Mouse (Mus musculus) embryonic facial prominence, embryonic 12.5 days (tissue): ENCODE data around the gene Lmo1. TPM values are rescaled to one million over a fixed set of nuclear protein-coding genes. Genes with fewer than 3 reads are reported as not detected.
A peak's percentile ranks its signal among the peaks of the same experiment; 100 is the strongest.

ENCODE experiments used
- ATAC-seq: fragments of 200-750 bp; cut with Nextera tagmentation; 2 replicates; pipeline ENCODE4 v1.8.0; 2017; ENCODE audit not compliant: insufficient number of reproducible peaks, insufficient read depth, low FRiP score, low TSS enrichment
- H3K27ac ChIP-seq: fragments of 300-500 bp; sonication (generic); 2 replicates; pipeline ENCODE4 v1.5.1; 2016; ENCODE audit warnings: mild to moderate bottlenecking
- H3K27me3 ChIP-seq: fragments of 300-500 bp; sonication (generic); 2 replicates; pipeline ENCODE4 v1.6.1; 2016; ENCODE audit warnings: mild to moderate bottlenecking, moderate library complexity
- H3K36me3 ChIP-seq: fragments of 300-500 bp; sonication (generic); 2 replicates; pipeline ENCODE4 v1.6.1; 2016; ENCODE audit warnings: mild to moderate bottlenecking
- H3K4me1 ChIP-seq: fragments of 300-500 bp; sonication (generic); 2 replicates; pipeline ENCODE4 v1.6.1; 2016
- H3K4me2 ChIP-seq: fragments of 300-500 bp; sonication (generic); replicated peaks from 2 replicates; pipeline ENCODE4 v1.6.1; 2016; ENCODE audit warnings: mild to moderate bottlenecking, moderate library complexity
- H3K4me3 ChIP-seq: fragments of 300-500 bp; sonication (generic); 2 replicates; pipeline ENCODE4 v1.5.1; 2016; ENCODE audit warnings: mild to moderate bottlenecking
- H3K9ac ChIP-seq: fragments of 300-500 bp; sonication (generic); 2 replicates; pipeline ENCODE4 v1.6.1; 2016; ENCODE audit warnings: mild to moderate bottlenecking, moderate library complexity
- H3K9me3 ChIP-seq: fragments of 300-500 bp; sonication (generic); 2 replicates; pipeline ENCODE4 v1.6.1; 2016; ENCODE audit warnings: mild to moderate bottlenecking, moderate library complexity
- WGBS: fragments of 180-500 bp; shearing (Covaris S2); methylation state at CpG from one replicate; pipeline ENCODE4 v1.1.7; 2016; 5-methylcytosine and 5-hydroxymethylcytosine counted together
- polyA plus RNA-seq: library from polyadenylated mRNA; unstranded; fragments of >200 nt; fragmentation: Nextera tagmentation; extraction: Ambion mirVana; gene quantifications from 2 replicates; pipeline ENCODE4 v1.2.1, GENCODE M21; 2016

Gene Lmo1
- polyA plus RNA-seq, 1 experiment from 2014 or later: 20.8 TPM

- peaks cover 58% of the 10 kb centered on the region for H3K27me3 ChIP-seq
- ATAC-seq: no peak
- H3K4me2 ChIP-seq: peak overlapping the region; percentile 95
- H3K27ac ChIP-seq: 0 out of 2 replicates have a peak overlapping the region, but pooled peaks have one; percentile 38
- peak overlapping the region; percentile 53 for H3K4me3 ChIP-seq
- H3K4me1 ChIP-seq: peaks cover 13% of the 10 kb centered on the region
- 0 out of 2 replicates have a peak overlapping the region, but pooled peaks have one; percentile 58 for H3K9ac ChIP-seq
- WGBS: 0% methylated on average over 17 of the region's 17 CpGs
- H3K9me3 ChIP-seq: no peaks in the 10 kb centered on the region
- H3K36me3 ChIP-seq: no peaks in the 10 kb centered on the region
Observed at GRCm38 (mm10) chr7:109170441-109170820, 4.6 kb downstream of the Lmo1 start.

- under 1% methylated on average over 66 of the region's 72 CpGs for WGBS
- ATAC-seq: 0 out of 2 replicates have a peak, but pooled peaks have one; percentile 24
- H3K27me3 ChIP-seq: peaks cover 52% of the 10 kb centered on the region
- peak overlapping the region; percentile 95 for H3K4me2 ChIP-seq
- H3K9ac ChIP-seq: peak overlapping the region; percentile 58
- no peaks in the 10 kb centered on the region for H3K9me3 ChIP-seq
- peaks cover 11% of the 10 kb centered on the region; the same call in 1 of the 2 replicates for H3K4me1 ChIP-seq
- no peaks in the 10 kb centered on the region for H3K36me3 ChIP-seq
- peak overlapping the region; percentile 53 for H3K4me3 ChIP-seq
- peak overlapping the region; percentile 38 for H3K27ac ChIP-seq
Observed at GRCm38 (mm10) chr7:109169505-109170440, 5.2 kb downstream of the Lmo1 start.

- Histone ChIP-seq H3K4me1 (peaks cover 11% of the 10 kb centered on the region; the same call in 1 of the 2 replicates), H3K4me3 (no peak overlapping the region), H3K4me2 (peak overlapping the region; percentile 95), H3K9me3 (no peaks in the 10 kb centered on the region), H3K27ac (no peak overlapping the region), H3K36me3 (no peaks in the 10 kb centered on the region), H3K9ac (no peak overlapping the region), H3K27me3 (peaks cover 41% of the 10 kb centered on the region)
- no peak for ATAC-seq
- 92% methylated on average over 7 of the region's 7 CpGs for WGBS
Observed at GRCm38 (mm10) chr7:109168716-109169115, 6.3 kb downstream of the Lmo1 start.

GRCm38 (mm10) chr7:109165931-109166585, 8.9 kb downstream of the Lmo1 start:
- Histone ChIP-seq H3K4me3 (no peak overlapping the region), H3K9ac (no peak overlapping the region), H3K27me3 (peaks cover 26% of the 10 kb centered on the region), H3K4me2 (no peak overlapping the region), H3K27ac (no peak overlapping the region), H3K4me1 (peaks cover 9% of the 10 kb centered on the region; the same call in 1 of the 2 replicates), H3K36me3 (no peaks in the 10 kb centered on the region), H3K9me3 (no peaks in the 10 kb centered on the region)
- 68% methylated on average over 17 of the region's 17 CpGs for WGBS
- no peak for ATAC-seq

GRCm38 (mm10) chr7:109154331-109154730, 20.7 kb downstream of the Lmo1 start:
- no peaks in the 10 kb centered on the region; the same call in 1 of the 2 replicates for H3K27me3 ChIP-seq
- H3K9ac ChIP-seq: no peak overlapping the region
- no peak overlapping the region for H3K27ac ChIP-seq
- H3K4me3 ChIP-seq: no peak overlapping the region
- H3K4me1 ChIP-seq: no peaks in the 10 kb centered on the region; the same call in 1 of the 2 replicates
- ATAC-seq: no peak
- no peaks in the 10 kb centered on the region for H3K9me3 ChIP-seq
- H3K4me2 ChIP-seq: no peak overlapping the region
- no peaks in the 10 kb centered on the region for H3K36me3 ChIP-seq
- 66% methylated on average over 11 of the region's 11 CpGs for WGBS

GRCm38 (mm10) chr7:109153538-109153937, 21.5 kb downstream of the Lmo1 start:
- Histone ChIP-seq H3K4me1 (no peaks in the 10 kb centered on the region; the same call in 1 of the 2 replicates), H3K4me2 (no peak overlapping the region), H3K4me3 (no peak overlapping the region), H3K9me3 (no peaks in the 10 kb centered on the region), H3K36me3 (no peaks in the 10 kb centered on the region), H3K27me3 (no peaks in the 10 kb centered on the region; the same call in 1 of the 2 replicates), H3K9ac (no peak overlapping the region), H3K27ac (no peak overlapping the region)
- WGBS: 84% methylated on average over 5 of the region's 5 CpGs
- no peak for ATAC-seq

- 85% methylated on average over 4 of the region's 4 CpGs for WGBS
- no peak overlapping the region for H3K9ac ChIP-seq
- no peaks in the 10 kb centered on the region; the same call in 1 of the 2 replicates for H3K27me3 ChIP-seq
- no peak for ATAC-seq
- no peak overlapping the region for H3K4me2 ChIP-seq
- no peaks in the 10 kb centered on the region; the same call in 1 of the 2 replicates for H3K4me1 ChIP-seq
- no peak overlapping the region for H3K27ac ChIP-seq
- H3K36me3 ChIP-seq: no peaks in the 10 kb centered on the region
- no peak overlapping the region for H3K4me3 ChIP-seq
- no peaks in the 10 kb centered on the region for H3K9me3 ChIP-seq
Observed at GRCm38 (mm10) chr7:109151088-109151487, 23.9 kb downstream of the Lmo1 start.

- 28% methylated on average over 8 of the region's 8 CpGs for WGBS
- Histone ChIP-seq H3K27me3 (0 out of 2 replicates have a peak, but pooled peaks cover 4% of the 10 kb centered on the region), H3K9ac (no peak overlapping the region), H3K36me3 (no peaks in the 10 kb centered on the region), H3K9me3 (no peaks in the 10 kb centered on the region), H3K4me2 (no peak overlapping the region), H3K4me3 (no peak overlapping the region), H3K4me1 (0 out of 2 replicates have a peak, but pooled peaks cover 4% of the 10 kb centered on the region), H3K27ac (no peak overlapping the region)
- ATAC-seq: no peak
Observed at GRCm38 (mm10) chr7:109145211-109145610, 29.8 kb downstream of the Lmo1 start.

GRCm38 (mm10) chr7:109144705-109145104, 30.3 kb downstream of the Lmo1 start:
- Histone ChIP-seq H3K4me3 (no peak overlapping the region), H3K4me2 (no peak overlapping the region), H3K27ac (no peak overlapping the region), H3K27me3 (0 out of 2 replicates have a peak, but pooled peaks cover 4% of the 10 kb centered on the region), H3K36me3 (no peaks in the 10 kb centered on the region), H3K9me3 (no peaks in the 10 kb centered on the region), H3K9ac (no peak overlapping the region), H3K4me1 (0 out of 2 replicates have a peak, but pooled peaks cover 4% of the 10 kb centered on the region)
- ATAC-seq: no peak
- WGBS: 51% methylated on average over 11 of the region's 11 CpGs

GRCm38 (mm10) chr7:109142564-109142963, 32.4 kb downstream of the Lmo1 start:
- Histone ChIP-seq H3K9ac (no peak overlapping the region), H3K4me2 (no peak overlapping the region), H3K27me3 (0 out of 2 replicates have a peak, but pooled peaks cover 4% of the 10 kb centered on the region), H3K36me3 (no peaks in the 10 kb centered on the region), H3K9me3 (no peaks in the 10 kb centered on the region), H3K4me3 (no peak overlapping the region), H3K27ac (no peak overlapping the region), H3K4me1 (0 out of 2 replicates have a peak, but pooled peaks cover 4% of the 10 kb centered on the region)
- 44% methylated on average over 2 of the region's 2 CpGs for WGBS
- no peak for ATAC-seq

- 0 out of 2 replicates have a peak, but pooled peaks cover 4% of the 10 kb centered on the region for H3K27me3 ChIP-seq
Observed at GRCm38 (mm10) chr7:109141753-109142152, 33.3 kb downstream of the Lmo1 start.

More at GRCm38 (mm10) chr7:109141753-109142152, 33.3 kb downstream of the Lmo1 start:
- ATAC-seq: no peak
- Histone ChIP-seq H3K4me1 (0 out of 2 replicates have a peak, but pooled peaks cover 4% of the 10 kb centered on the region), H3K27ac (no peak overlapping the region), H3K9me3 (no peaks in the 10 kb centered on the region), H3K9ac (no peak overlapping the region), H3K36me3 (no peaks in the 10 kb centered on the region), H3K4me3 (no peak overlapping the region), H3K4me2 (no peak overlapping the region)
- 42% methylated on average over 3 of the region's 3 CpGs for WGBS
